Mouse (Mus musculus) brain, embryonic 14.5 days (tissue): Measurements from ENCODE around the gene Ssr1. TPM values are rescaled to one million over a fixed set of nuclear protein-coding genes. Genes with fewer than 3 reads are reported as not detected.

Experiments used
- DNase-seq: peaks from one replicate; pipeline ENCODE4 v3.0.0-alpha.2; 2011; ENCODE audit warnings: low read depth
- CTCF ChIP-seq: fragments of 200-500 bp; IDR thresholded peaks from 2 replicates; pipeline ENCODE4 v1.5.1; 2012; ENCODE audit warnings: inconsistent platforms, mild to moderate bottlenecking, moderate library complexity, borderline replicate concordance; ENCODE audit not compliant: insufficient read depth, insufficient read length; ENCODE audit errors: extremely low read depth
- POLR2A ChIP-seq: fragments of 200-500 bp; IDR thresholded peaks from 2 replicates; pipeline ENCODE4 v1.6.1; 2012; ENCODE audit warnings: mild to moderate bottlenecking, inconsistent platforms, borderline replicate concordance; ENCODE audit not compliant: poor library complexity, insufficient read depth, insufficient read length, severe bottlenecking; ENCODE audit errors: extremely low read depth
- polyA plus RNA-seq: library from polyadenylated mRNA; depleted of rRNA; stranded (reverse); fragments of >200 nt; gene quantifications from 2 replicates; pipeline ENCODE4 v1.2.3, GENCODE M21; 2012; rRNA removed

The Ssr1 gene
- polyA plus RNA-seq, 1 experiment: 23.9 TPM

GRCm38 (mm10) chr13:37923643-37924460, 70.2 kb downstream of the Ssr1 start:
- DNase-seq: peak; percentile 23
- TF ChIP-seq CTCF (no peak), POLR2A (no peak)

DNA sequence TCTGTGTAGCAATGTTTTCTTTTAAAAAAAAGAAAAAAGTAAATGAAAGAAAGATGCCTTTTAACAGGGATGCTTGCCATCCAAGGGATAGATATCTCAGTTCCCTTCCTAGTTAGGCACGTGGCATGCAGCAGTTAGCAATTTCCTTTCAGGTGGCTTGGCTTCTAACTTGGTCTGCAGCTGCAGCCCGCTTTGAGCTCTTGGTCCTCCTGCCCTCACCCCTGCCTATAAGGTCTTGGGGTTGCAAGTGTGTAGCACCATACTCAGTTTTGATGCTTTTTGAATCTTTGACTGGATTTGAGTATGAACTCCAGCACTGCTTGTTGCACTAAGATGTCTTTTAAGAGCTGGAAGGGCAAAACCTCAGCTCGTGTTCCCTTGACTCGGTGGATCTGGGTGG, 70.9 kb downstream of the Ssr1 start:
- no peak for DNase-seq
- TF ChIP-seq POLR2A (no peak), CTCF (no peak)

DNA sequence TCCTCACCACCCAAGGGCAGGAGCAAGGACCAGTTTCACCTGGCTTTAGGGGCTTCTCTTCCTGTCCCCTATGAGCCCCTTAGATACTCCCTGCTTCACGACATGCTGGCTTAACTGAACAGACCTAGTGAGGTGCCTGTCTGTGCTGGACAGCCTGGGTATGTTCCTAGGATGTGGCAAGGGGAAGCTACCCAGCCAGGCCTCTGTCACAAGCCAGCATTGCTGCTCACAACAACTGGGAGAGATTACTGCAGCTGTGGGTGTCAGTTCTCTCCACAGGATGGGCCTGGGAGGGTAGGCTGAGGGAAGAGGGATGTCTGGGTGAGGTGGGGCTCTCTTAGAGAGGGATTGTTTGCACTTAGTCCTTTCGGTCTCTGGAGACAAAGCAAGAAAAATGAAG, 73.3 kb downstream of the Ssr1 start:
- no peak for DNase-seq
- TF ChIP-seq POLR2A (no peak), CTCF (no peak)

- DNase-seq: no peak
- TF ChIP-seq CTCF: no peak
- TF ChIP-seq POLR2A: no peak
These were observed 74.2 kb downstream of the Ssr1 start for GRCm38 (mm10) chr13:37919711-37920277.

DNA sequence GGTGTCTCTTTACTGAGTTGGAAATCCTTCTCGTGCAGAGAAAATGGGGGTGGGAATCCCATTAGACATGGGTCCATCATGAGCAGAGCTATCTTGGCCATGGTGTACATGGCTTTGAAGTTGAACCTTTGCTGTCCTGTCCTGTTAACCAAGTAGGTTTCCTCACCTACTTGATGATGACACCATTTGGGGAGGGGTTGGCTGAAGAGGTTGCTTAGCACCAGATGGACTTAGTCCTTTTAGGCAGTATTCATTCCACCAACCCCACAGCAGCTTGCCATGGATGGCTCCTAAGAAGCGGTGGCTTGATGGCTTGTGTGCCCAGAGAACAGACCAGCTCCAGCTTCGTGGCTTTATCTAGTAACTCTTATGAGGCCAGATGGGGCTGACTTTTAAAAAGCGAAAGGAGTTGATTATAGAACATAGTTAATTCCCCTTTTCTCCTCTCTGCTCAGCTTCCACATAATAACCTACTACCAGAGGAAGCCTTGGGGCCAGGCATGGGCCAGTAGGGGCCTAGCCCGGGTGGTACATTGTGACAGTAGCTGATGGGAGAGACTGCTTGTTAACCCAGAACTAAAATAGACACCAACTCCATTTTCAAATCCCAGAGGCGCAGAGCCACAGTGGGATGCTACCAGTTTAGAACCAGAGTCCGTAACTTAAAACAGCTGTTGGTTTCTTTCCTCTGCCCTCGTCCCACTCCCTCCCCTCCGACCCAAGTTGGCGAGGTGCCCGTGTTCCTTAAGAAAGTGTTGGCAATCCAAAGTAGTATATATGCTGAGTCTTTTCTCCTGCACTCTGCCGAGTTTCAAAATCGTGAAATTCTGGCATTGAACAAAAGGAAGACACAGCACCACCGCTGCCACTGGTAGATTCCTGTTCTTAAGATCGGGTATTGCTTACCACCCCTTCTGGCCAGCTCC, 75.4 kb downstream of the Ssr1 start:
- DNase-seq: no peak
- TF ChIP-seq CTCF (no peak), POLR2A (no peak)

Other genes starting within 250 kb of the Ssr1 start
- 5.2 and 8.0 TPM in 2 replicates for gene Rreb1, start 215.8 kb downstream of the Ssr1 start, polyA plus RNA-seq
- gene Riok1, start 42.8 kb upstream of the Ssr1 start, polyA plus RNA-seq: 39.6 and 44.5 TPM in 2 replicates
- 0.81 and 1.2 TPM in 2 replicates for gene Cage1, start 42.9 kb upstream of the Ssr1 start, polyA plus RNA-seq
- 1.6 and 2.2 TPM in 2 replicates for gene Dsp, start 157.1 kb upstream of the Ssr1 start, polyA plus RNA-seq
- 37.5 and 37.6 TPM in 2 replicates for gene Snrnp48, start 210.7 kb upstream of the Ssr1 start, polyA plus RNA-seq